Mouse (Mus musculus) liver, adult 2 months (tissue): Measurements from ENCODE around the gene Phtf2.
"Not testable (repeated sequence)": the region's sequence is repeated elsewhere in the genome, so short reads cannot be mapped to it uniquely, and the experiment has no call there.

Source experiments
- CTCF ChIP-seq: fragments of 200-500 bp; IDR thresholded peaks from 2 replicates; pipeline ENCODE4 v1.5.1; 2011; ENCODE audit warnings: low read depth, low read length, control low read depth
- POLR2A ChIP-seq: fragments of 200-500 bp; IDR thresholded peaks from 2 replicates; pipeline ENCODE4 v1.6.1; 2011; ENCODE audit warnings: low read length, control low read depth; ENCODE audit not compliant: insufficient read depth; ENCODE audit errors: extremely low read depth

GRCm38 (mm10) chr5:20710845-20711244 lies 171.1 kb downstream of the Phtf2 start:
- not testable (repeated sequence) for TF ChIP-seq CTCF, POLR2A
